ENCODE assay signal across 11 mouse cellular contexts in genomic region chr16:91223327-91224067, GRCm38 (mm10). TPM values are rescaled to one million over a fixed set of nuclear protein-coding genes. Genes with fewer than 3 reads are reported as not detected.
DNase-seq lines count a peak whose midpoint lies in the region; ATAC-seq and TF ChIP-seq lines count a peak whose summit lies in the region.
"Had no signal": no experiment of that assay in that cellular context is flagged by ENCODE, and none has a peak within 500 bp of the region (broad histone marks: within the 10 kb centered on the region; RNA-seq: fewer than 3 reads in every experiment).

No protein-coding gene starts in this region.

- DNase-seq in liver, postnatal 0 days = no peak
- DNase-seq in liver = no peak
- peak; percentile 95 for DNase-seq in midbrain, embryonic 11.5 days (ENCODE audit: low spot score, missing footprints)
- no peak for DNase-seq in kidney, postnatal 4 days
- DNase-seq in adrenal gland, adult 18-20 months (ENCODE audit: low spot score in 2 of 2) = no peak
- no peak for DNase-seq in spleen, postnatal 4 days (ENCODE audit: low spot score in 2 of 2)
- DNase-seq: kidney, adult 9 months; lung, adult 18-20 months; thymus, adult 18-20 months had no signal

- peaks cover 4% of the 10 kb centered on the region; the same call in 1 of the 2 replicates for H3K4me1 ChIP-seq in liver, postnatal 0 days (ENCODE audit: insufficient read depth)
- H3K4me1 ChIP-seq in forebrain, embryonic 16.5 days (replicated peaks; ENCODE audit: control insufficient read depth, insufficient read depth, low read length) = peaks cover 59% of the 10 kb centered on the region
- peaks cover 27% of the 10 kb centered on the region for H3K4me1 ChIP-seq in midbrain, embryonic 11.5 days (ENCODE audit: control insufficient read depth, insufficient read depth, low read length)

- 4% methylated on average over 35 of the region's 35 CpGs for WGBS in liver, postnatal 0 days (ENCODE audit: insufficient replicate concordance)
- WGBS in forebrain, embryonic 16.5 days = 5% methylated on average over 35 of the region's 35 CpGs
- WGBS in midbrain, embryonic 11.5 days = under 1% methylated on average over 35 of the region's 35 CpGs

- ATAC-seq in liver, postnatal 0 days = no peak
- ATAC-seq in forebrain, embryonic 16.5 days = no peak
- no peak for ATAC-seq in midbrain, embryonic 11.5 days (ENCODE audit: low FRiP score)

- no peaks in the 10 kb centered on the region for H3K36me3 ChIP-seq in liver, postnatal 0 days (replicated peaks; ENCODE audit: insufficient read depth, low read length)
- H3K36me3 ChIP-seq in forebrain, embryonic 16.5 days (ENCODE audit: control insufficient read depth, insufficient read depth) = no peaks in the 10 kb centered on the region
- H3K36me3 ChIP-seq in midbrain, embryonic 11.5 days (ENCODE audit: control insufficient read depth, insufficient read depth, low read length) = no peaks in the 10 kb centered on the region

- H3K9ac ChIP-seq in liver, postnatal 0 days (replicated peaks) = no peak overlapping the region
- H3K9ac ChIP-seq in forebrain, embryonic 16.5 days (replicated peaks; ENCODE audit: low read depth, low read length) = no peak overlapping the region
- H3K9ac ChIP-seq in midbrain, embryonic 11.5 days (ENCODE audit: low read length) = peak overlapping the region; percentile 16; the same call in 1 of the 2 replicates

- no peak overlapping the region for H3K4me3 ChIP-seq in liver, postnatal 0 days (ENCODE audit: low read depth, low read length)
- peak overlapping the region; percentile 30 for H3K4me3 ChIP-seq in forebrain, embryonic 16.5 days (replicated peaks; ENCODE audit: low read length)
- peak overlapping the region; percentile 20 for H3K4me3 ChIP-seq in midbrain, embryonic 11.5 days (ENCODE audit: low read depth, low read length)

- TF ChIP-seq EP300 in liver, postnatal 0 days (IDR thresholded peaks at IDR 0.05; ENCODE audit: low read depth) = no peak

- 0 out of 2 replicates have a peak overlapping the region, but pooled peaks have one; percentile 20 for H3K4me2 ChIP-seq in liver, postnatal 0 days (ENCODE audit: low read depth, low read length)
- H3K4me2 ChIP-seq in forebrain, embryonic 16.5 days (ENCODE audit: low read length) = peak overlapping the region; percentile 51
- H3K4me2 ChIP-seq in midbrain, embryonic 11.5 days = peak overlapping the region; percentile 40

- peaks cover 100% of the 10 kb centered on the region for H3K27me3 ChIP-seq in liver, postnatal 0 days (ENCODE audit: insufficient read depth, low read length)
- peaks cover 69% of the 10 kb centered on the region for H3K27me3 ChIP-seq in forebrain, embryonic 16.5 days (replicated peaks; ENCODE audit: control insufficient read depth, insufficient read depth, low read length)
- peaks cover 100% of the 10 kb centered on the region for H3K27me3 ChIP-seq in midbrain, embryonic 11.5 days (ENCODE audit: control insufficient read depth, insufficient read depth, low read length)

- H3K9me3 ChIP-seq in liver, postnatal 0 days (ENCODE audit: low read length) = no peaks in the 10 kb centered on the region
- H3K9me3 ChIP-seq in forebrain, embryonic 16.5 days (ENCODE audit: control insufficient read depth, low read length) = no peaks in the 10 kb centered on the region
- no peaks in the 10 kb centered on the region for H3K9me3 ChIP-seq in midbrain, embryonic 11.5 days (ENCODE audit: control insufficient read depth, low read length)

- no peak overlapping the region for H3K27ac ChIP-seq in liver, postnatal 0 days (ENCODE audit: low read depth)
- H3K27ac ChIP-seq in forebrain, embryonic 16.5 days (ENCODE audit: low read length) = no peak overlapping the region; the same call in 1 of the 2 replicates
- H3K27ac ChIP-seq in midbrain, embryonic 11.5 days (ENCODE audit: low read depth, low read length) = no peak overlapping the region

- TF ChIP-seq CTCF in liver, postnatal 0 days (IDR thresholded peaks at IDR 0.05; ENCODE audit: low read depth) = no peak

RNA-seq across cellular contexts. Expression of gene Olig2, which starts 1.8 kb away (rescaled TPM):
- not detected in 2 replicates for polyA plus RNA-seq in liver, postnatal 0 days (2015; fragmentation: Nextera tagmentation; extraction: Ambion mirVana)
- polyA plus RNA-seq in forebrain, embryonic 16.5 days (2015; fragmentation: Nextera tagmentation; extraction: Ambion mirVana) = 4.7 and 5.7 TPM in 2 replicates
- 6.8 and 7.5 TPM in 2 replicates for polyA plus RNA-seq in midbrain, embryonic 11.5 days (2014; fragmentation: Nextera tagmentation; extraction: Ambion mirVana)
- not detected for total RNA-seq in adrenal gland, adult 18-20 months (2021)
- polyA plus RNA-seq: heart, embryonic 16.5 days had no signal

RNA-seq across cellular contexts. Expression of gene Olig1, which starts 46.1 kb away (rescaled TPM):
- 0.28 and 0.33 TPM in 2 replicates for polyA plus RNA-seq in liver, postnatal 0 days (2015; fragmentation: Nextera tagmentation; extraction: Ambion mirVana)
- polyA plus RNA-seq in forebrain, embryonic 16.5 days (2015; fragmentation: Nextera tagmentation; extraction: Ambion mirVana) = 32.3 and 39.7 TPM in 2 replicates
- 2.8 and 3.2 TPM in 2 replicates for polyA plus RNA-seq in midbrain, embryonic 11.5 days (2014; fragmentation: Nextera tagmentation; extraction: Ambion mirVana)
- total RNA-seq in adrenal gland, adult 18-20 months (2021) = under 1 TPM; 0.50 to 0.80 TPM
